Mouse (Mus musculus) ES-E14 (cell line): ENCODE data around the gene Tmbim7.

Experiments
- CHD2 ChIP-seq: IDR thresholded peaks from 2 replicates; pipeline ENCODE4 v1.6.1; 2014; ENCODE audit warnings: mild to moderate bottlenecking, low read depth, low read length, inconsistent platforms
- HCFC1 ChIP-seq: IDR thresholded peaks from 2 replicates; pipeline ENCODE4 v1.6.1; 2012; ENCODE audit warnings: low read length, inconsistent platforms, borderline replicate concordance; ENCODE audit not compliant: insufficient read depth
- MAFK ChIP-seq: IDR thresholded peaks from 2 replicates; pipeline ENCODE4 v1.6.1; 2014; ENCODE audit warnings: mild to moderate bottlenecking, low read depth, low read length, inconsistent platforms; ENCODE audit not compliant: insufficient read depth
- ZC3H11A ChIP-seq: IDR thresholded peaks from 2 replicates; pipeline ENCODE4 v1.6.1; 2012; ENCODE audit warnings: low read depth, mild to moderate bottlenecking, inconsistent platforms, low read length, borderline replicate concordance

DNA sequence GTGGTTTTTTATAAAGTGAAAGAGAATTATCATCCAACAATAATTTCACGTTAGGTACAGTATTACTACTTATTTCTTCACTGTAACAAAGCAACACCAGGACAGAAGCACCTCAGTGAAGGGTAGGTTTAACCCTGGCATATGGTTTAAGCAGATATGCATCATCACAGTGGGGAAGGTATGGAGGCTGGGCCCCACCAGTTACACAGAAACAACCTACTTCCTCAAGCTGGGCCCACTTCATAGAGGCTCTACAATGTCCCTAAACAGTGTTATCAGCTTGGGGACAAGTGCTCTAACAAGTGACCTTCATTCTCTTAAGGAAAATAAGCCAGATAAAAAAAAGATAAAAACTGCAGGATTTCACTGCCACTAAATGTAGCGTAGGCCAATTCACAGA is 71.9 kb downstream of the Tmbim7 start:
- TF ChIP-seq MAFK (no peak), ZC3H11A (no peak), CHD2 (no peak), HCFC1 (no peak)
